Mouse (Mus musculus) embryonic fibroblast, embryonic 13.5 days (primary cell): ENCODE results near the gene Rab7.

Experiments
- CTCF ChIP-seq: IDR thresholded peaks from 2 replicates; pipeline ENCODE4 v1.5.1; 2011; ENCODE audit warnings: mild to moderate bottlenecking, control low read depth, low read length, moderate library complexity, borderline replicate concordance; ENCODE audit not compliant: insufficient read depth
- POLR2A ChIP-seq: IDR thresholded peaks from 2 replicates; pipeline ENCODE4 v1.6.1; 2011; ENCODE audit warnings: low read depth, mild to moderate bottlenecking, control low read depth, low read length, moderate library complexity

- TF ChIP-seq CTCF (peak; percentile 59; the same call in 1 of the 2 replicates), POLR2A (peak; percentile 76)
These were observed 29.9 kb upstream of the Rab7 start for GRCm38 (mm10) chr6:88074752-88075554.
